Mouse (Mus musculus): ENCODE measurements around the gene Ptprk. TPM values are rescaled to one million over a fixed set of nuclear protein-coding genes. Genes with fewer than 3 reads are reported as not detected.
A peak's percentile ranks its signal among the peaks of the same experiment; 100 is the strongest.

Gene Ptprk
- total and polyA plus RNA-seq, 2 experiments from 2014 or later: 25.4 to 43.4 TPM

- Histone ChIP-seq H3K27me3 (ENCODE audit: insufficient read depth, low read length) (no peaks in the 10 kb centered on the region), H3K9ac (replicated peaks; ENCODE audit: low read length, poor library complexity, severe bottlenecking) (no peak overlapping the region), H3K36me3 (ENCODE audit: insufficient read depth, low read length) (no peaks in the 10 kb centered on the region), H3K4me2 (ENCODE audit: low read depth, low read length, poor library complexity, severe bottlenecking) (no peak overlapping the region), H3K9me3 (ENCODE audit: low read length) (no peaks in the 10 kb centered on the region), H3K4me1 (ENCODE audit: insufficient read depth, low read length) (no peaks in the 10 kb centered on the region), H3K27ac (ENCODE audit: low read depth, low read length) (no peak overlapping the region), H3K4me3 (ENCODE audit: low read depth, low read length) (no peak overlapping the region)
- TF ChIP-seq CTCF (IDR thresholded peaks at IDR 0.05): no peak
- ATAC-seq (ENCODE audit: low FRiP score) (no peak), DNase-seq (ENCODE audit: low spot score) (no peak)
- WGBS: 63% methylated on average over 1 of the region's 1 CpGs
These were observed 236.7 kb downstream of the Ptprk start for GRCm38 (mm10) chr10:28311369-28311768.

GRCm38 (mm10) chr10:28322995-28323394 is 248.4 kb downstream of the Ptprk start:
- Histone ChIP-seq H3K9ac (replicated peaks; ENCODE audit: low read length, poor library complexity, severe bottlenecking) (no peak overlapping the region), H3K4me1 (ENCODE audit: insufficient read depth, low read length) (no peaks in the 10 kb centered on the region), H3K9me3 (ENCODE audit: low read length) (no peaks in the 10 kb centered on the region), H3K27me3 (ENCODE audit: insufficient read depth, low read length) (no peaks in the 10 kb centered on the region), H3K4me2 (ENCODE audit: low read depth, low read length, poor library complexity, severe bottlenecking) (no peak overlapping the region), H3K27ac (ENCODE audit: low read depth, low read length) (no peak overlapping the region), H3K36me3 (ENCODE audit: insufficient read depth, low read length) (no peaks in the 10 kb centered on the region), H3K4me3 (ENCODE audit: low read depth, low read length) (no peak overlapping the region)
- 92% methylated on average over 2 of the region's 2 CpGs for WGBS
- DNase-seq (ENCODE audit: low spot score): no peak
- no peak for ATAC-seq (ENCODE audit: low FRiP score)
- no peak for TF ChIP-seq CTCF (IDR thresholded peaks at IDR 0.05)

GRCm38 (mm10) chr10:28335232-28335631 is 260.6 kb downstream of the Ptprk start:
- Histone ChIP-seq H3K4me2 (ENCODE audit: low read depth, low read length, poor library complexity, severe bottlenecking) (no peak overlapping the region), H3K36me3 (ENCODE audit: insufficient read depth, low read length) (no peaks in the 10 kb centered on the region), H3K9me3 (ENCODE audit: low read length) (no peaks in the 10 kb centered on the region), H3K9ac (replicated peaks; ENCODE audit: low read length, poor library complexity, severe bottlenecking) (no peak overlapping the region), H3K27me3 (ENCODE audit: insufficient read depth, low read length) (no peaks in the 10 kb centered on the region), H3K4me1 (ENCODE audit: insufficient read depth, low read length) (no peaks in the 10 kb centered on the region), H3K27ac (ENCODE audit: low read depth, low read length) (no peak overlapping the region), H3K4me3 (ENCODE audit: low read depth, low read length) (no peak overlapping the region)
- DNase-seq (ENCODE audit: low spot score) (no peak), ATAC-seq (ENCODE audit: low FRiP score) (no peak)
- WGBS: 96% methylated on average over 5 of the region's 5 CpGs
- TF ChIP-seq CTCF (IDR thresholded peaks at IDR 0.05): no peak

GRCm38 (mm10) chr10:28338536-28338935 is 263.9 kb downstream of the Ptprk start:
- H3K9me3 ChIP-seq (ENCODE audit: low read length): no peaks in the 10 kb centered on the region
- no peak overlapping the region for H3K4me3 ChIP-seq (ENCODE audit: low read depth, low read length)
- WGBS: 53% methylated on average over 5 of the region's 5 CpGs
- no peak for DNase-seq (ENCODE audit: low spot score)
- H3K4me1 ChIP-seq (ENCODE audit: insufficient read depth, low read length): no peaks in the 10 kb centered on the region
- no peaks in the 10 kb centered on the region for H3K27me3 ChIP-seq (ENCODE audit: insufficient read depth, low read length)
- no peak for TF ChIP-seq CTCF (IDR thresholded peaks at IDR 0.05)
- no peak overlapping the region for H3K9ac ChIP-seq (replicated peaks; ENCODE audit: low read length, poor library complexity, severe bottlenecking)
- H3K36me3 ChIP-seq (ENCODE audit: insufficient read depth, low read length): no peaks in the 10 kb centered on the region
- H3K4me2 ChIP-seq (ENCODE audit: low read depth, low read length, poor library complexity, severe bottlenecking): no peak overlapping the region
- no peak for ATAC-seq (ENCODE audit: low FRiP score)
- H3K27ac ChIP-seq (ENCODE audit: low read depth, low read length): no peak overlapping the region

- H3K4me1 ChIP-seq (ENCODE audit: insufficient read depth, low read length): no peaks in the 10 kb centered on the region
- peak; percentile 86 for DNase-seq (ENCODE audit: low spot score)
- peak; percentile 72; the same call in 1 of the 2 replicates for ATAC-seq (ENCODE audit: low FRiP score)
- TF ChIP-seq CTCF (IDR thresholded peaks at IDR 0.05): no peak
- WGBS: 84% methylated on average over 8 of the region's 8 CpGs
- H3K27me3 ChIP-seq (ENCODE audit: insufficient read depth, low read length): no peaks in the 10 kb centered on the region
- H3K9me3 ChIP-seq (ENCODE audit: low read length): no peaks in the 10 kb centered on the region
- no peak overlapping the region for H3K27ac ChIP-seq (ENCODE audit: low read depth, low read length)
- H3K4me3 ChIP-seq (ENCODE audit: low read depth, low read length): no peak overlapping the region
- no peaks in the 10 kb centered on the region for H3K36me3 ChIP-seq (ENCODE audit: insufficient read depth, low read length)
- no peak overlapping the region for H3K4me2 ChIP-seq (ENCODE audit: low read depth, low read length, poor library complexity, severe bottlenecking)
- H3K9ac ChIP-seq (replicated peaks; ENCODE audit: low read length, poor library complexity, severe bottlenecking): no peak overlapping the region
These were observed 270.6 kb downstream of the Ptprk start for GRCm38 (mm10) chr10:28345196-28345681.

- TF ChIP-seq CTCF (IDR thresholded peaks at IDR 0.05): no peak
- 71% methylated on average over 6 of the region's 6 CpGs for WGBS
- no peak overlapping the region for H3K4me2 ChIP-seq (ENCODE audit: low read depth, low read length, poor library complexity, severe bottlenecking)
- H3K36me3 ChIP-seq (ENCODE audit: insufficient read depth, low read length): no peaks in the 10 kb centered on the region
- no peak overlapping the region for H3K9ac ChIP-seq (replicated peaks; ENCODE audit: low read length, poor library complexity, severe bottlenecking)
- ATAC-seq (ENCODE audit: low FRiP score) (no peak), DNase-seq (ENCODE audit: low spot score) (no peak)
- no peaks in the 10 kb centered on the region for H3K27me3 ChIP-seq (ENCODE audit: insufficient read depth, low read length)
- no peaks in the 10 kb centered on the region for H3K4me1 ChIP-seq (ENCODE audit: insufficient read depth, low read length)
- no peaks in the 10 kb centered on the region for H3K9me3 ChIP-seq (ENCODE audit: low read length)
- H3K27ac ChIP-seq (ENCODE audit: low read depth, low read length): no peak overlapping the region
- no peak overlapping the region for H3K4me3 ChIP-seq (ENCODE audit: low read depth, low read length)
These were observed 290.7 kb downstream of the Ptprk start for GRCm38 (mm10) chr10:28365291-28365690.
